Mouse (Mus musculus) cerebellum, adult 9-10 months (tissue): Measurements from ENCODE around the gene Ipmk.
A peak's percentile ranks its signal among the peaks of the same experiment; 100 is the strongest.
"Not testable (repeated sequence)": the region's sequence is repeated elsewhere in the genome, so short reads cannot be mapped to it uniquely, and the experiment has no call there.

Experiments used
- DNase-seq: peaks from one replicate; pipeline ENCODE4 v3.0.0; 2022

The Ipmk gene

GRCm38 (mm10) chr10:71427381-71427780 is 79.8 kb downstream of the Ipmk start:
- no peak for DNase-seq

- no peak for DNase-seq
These were observed 80.8 kb downstream of the Ipmk start for GRCm38 (mm10) chr10:71428246-71428864.

GRCm38 (mm10) chr10:71430661-71431060 is 83.1 kb downstream of the Ipmk start:
- DNase-seq = no peak

- DNase-seq = no peak
These were observed 95.5 kb downstream of the Ipmk start for GRCm38 (mm10) chr10:71443086-71443485.

GRCm38 (mm10) chr10:71447661-71448060 is 100.1 kb downstream of the Ipmk start:
- DNase-seq = no peak

GRCm38 (mm10) chr10:71448284-71448683 is 100.7 kb downstream of the Ipmk start:
- DNase-seq = no peak

- no peak for DNase-seq
These were observed 107.8 kb downstream of the Ipmk start for GRCm38 (mm10) chr10:71455355-71455754.

GRCm38 (mm10) chr10:71462371-71462770 is 114.8 kb downstream of the Ipmk start:
- DNase-seq = not testable (repeated sequence)

GRCm38 (mm10) chr10:71464417-71464816 is 116.9 kb downstream of the Ipmk start:
- no peak for DNase-seq

GRCm38 (mm10) chr10:71468315-71468714 is 120.8 kb downstream of the Ipmk start:
- DNase-seq = no peak

GRCm38 (mm10) chr10:71469751-71470150 is 122.2 kb downstream of the Ipmk start:
- DNase-seq = no peak

- DNase-seq = no peak
These were observed 124.5 kb downstream of the Ipmk start for GRCm38 (mm10) chr10:71472033-71472432.

- DNase-seq = no peak
These were observed 126.0 kb downstream of the Ipmk start for GRCm38 (mm10) chr10:71473590-71473989.

- peak; percentile 80 for DNase-seq
These were observed 129.0 kb downstream of the Ipmk start for GRCm38 (mm10) chr10:71476471-71477080.

- DNase-seq = no peak
These were observed 129.6 kb downstream of the Ipmk start for GRCm38 (mm10) chr10:71477147-71477546.

- peak; percentile 68 for DNase-seq
These were observed 132.2 kb downstream of the Ipmk start for GRCm38 (mm10) chr10:71479700-71480325.
